Mouse (Mus musculus) hematopoietic stem cell, adult 5-6 weeks (primary cell): ENCODE measurements around the gene Akap12. TPM values are rescaled to one million over a fixed set of nuclear protein-coding genes. Genes with fewer than 3 reads are reported as not detected.
A peak's percentile ranks its signal among the peaks of the same experiment; 100 is the strongest.

Source experiments
- ATAC-seq, 2 experiments: fragments of 125-278 bp in 1 of 2; replicated peaks in 1 of 2; 2 replicates each; pipeline ENCODE4 v1.8.0; 2016 to 2017; ENCODE audit warnings: inconsistent platforms in 2 of 2, mild to moderate bottlenecking in 2 of 2, moderate number of reproducible peaks in 2 of 2, low read depth in 1 of 2, moderate TSS enrichment in 1 of 2; ENCODE audit not compliant: low FRiP score in 2 of 2, poor library complexity in 2 of 2, severe bottlenecking in 2 of 2, insufficient read depth in 1 of 2, low TSS enrichment in 1 of 2
- total RNA-seq: library from RNA; stranded (forward); fragments of 172-1452, 232-1000 nt; gene quantifications from 2 replicates; pipeline ENCODE4 v1.2.3, GENCODE M21; 2017

Gene Akap12
- total RNA-seq, 1 experiment from 2014 or later = 0.35 TPM

DNA sequence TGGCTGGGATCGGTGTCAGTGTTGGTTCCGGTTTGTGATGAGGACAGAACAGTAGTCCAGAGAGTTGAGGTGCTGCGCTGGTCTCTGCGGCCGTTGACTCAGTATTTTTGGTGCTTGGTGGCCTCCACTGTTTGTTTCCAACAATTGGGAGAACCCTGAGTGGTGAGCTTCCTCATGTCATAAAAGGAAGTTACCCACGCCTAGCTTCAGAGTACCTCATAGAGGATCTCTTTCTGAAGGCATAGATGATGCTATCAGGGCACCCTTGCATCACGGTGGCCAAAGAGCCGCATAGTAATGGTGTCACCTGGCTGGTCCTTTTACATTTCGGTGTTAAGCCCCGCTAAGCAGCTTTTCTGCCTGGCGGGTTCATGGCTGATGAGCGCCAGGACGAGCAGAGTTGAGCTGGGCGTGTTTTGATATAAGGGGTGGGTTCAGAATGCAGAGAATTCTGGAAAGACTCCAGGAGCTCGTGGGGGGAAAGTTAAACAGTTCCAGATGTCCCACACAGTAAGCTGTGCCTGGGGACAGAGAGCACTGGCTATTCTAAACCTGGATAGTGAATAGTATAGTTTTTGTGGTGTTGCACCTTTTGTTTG is 72.8 kb downstream of the Akap12 start:
- ATAC-seq = no peak

DNA sequence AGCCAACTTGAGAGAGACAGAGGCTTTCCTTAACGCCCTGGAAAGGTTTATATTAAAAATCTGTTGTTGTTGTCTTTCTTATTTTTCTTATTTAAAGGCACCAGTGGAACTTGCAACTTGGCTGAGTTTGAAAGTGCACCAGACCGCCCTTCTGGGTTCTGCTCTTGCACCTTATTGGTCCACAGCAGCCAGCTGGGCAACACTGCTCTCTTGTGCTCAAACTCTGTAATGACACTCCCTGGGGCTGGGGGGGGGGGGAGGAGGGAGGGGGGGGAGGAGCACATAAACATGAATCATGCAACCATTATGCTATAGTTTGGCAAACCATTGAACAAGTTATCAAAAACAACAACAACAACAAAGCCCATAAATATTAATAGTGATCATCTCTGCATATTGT is 75.2 kb downstream of the Akap12 start:
- peak; percentile 78 to 90; a peak in 3 of 4 replicates for ATAC-seq

DNA sequence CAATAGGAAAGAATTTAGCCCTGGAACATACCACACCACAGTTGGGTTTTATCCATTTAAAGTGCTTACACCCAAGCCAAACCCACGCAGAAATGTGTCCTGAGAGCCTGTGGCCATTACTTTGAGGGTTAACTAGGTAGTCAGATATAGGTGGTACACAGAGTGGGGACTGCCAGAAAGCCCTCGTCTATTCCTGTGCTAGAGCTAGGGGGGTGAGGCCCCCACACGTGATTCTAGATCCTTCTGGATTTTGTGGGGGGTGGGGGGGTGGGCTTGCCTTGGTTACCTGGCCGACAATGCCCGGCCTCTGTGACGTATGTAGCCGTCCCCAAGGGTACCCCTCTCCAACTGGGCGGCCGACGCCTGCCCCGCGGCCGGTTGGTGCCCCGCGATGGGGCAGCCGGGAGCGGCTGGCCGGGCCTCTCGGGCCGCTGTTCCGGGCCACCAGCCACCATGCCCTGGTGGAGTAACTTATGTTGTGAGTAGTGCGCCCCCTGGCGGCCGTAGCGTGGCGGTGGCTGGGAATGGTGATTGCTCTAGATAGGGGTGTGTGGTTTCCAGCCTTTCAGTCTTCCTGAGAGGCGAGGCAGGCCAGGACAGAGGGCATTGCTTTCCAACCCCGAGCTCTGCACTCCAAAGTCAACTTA is 80.4 kb downstream of the Akap12 start:
- peak; percentile 96 to 98 for ATAC-seq

DNA sequence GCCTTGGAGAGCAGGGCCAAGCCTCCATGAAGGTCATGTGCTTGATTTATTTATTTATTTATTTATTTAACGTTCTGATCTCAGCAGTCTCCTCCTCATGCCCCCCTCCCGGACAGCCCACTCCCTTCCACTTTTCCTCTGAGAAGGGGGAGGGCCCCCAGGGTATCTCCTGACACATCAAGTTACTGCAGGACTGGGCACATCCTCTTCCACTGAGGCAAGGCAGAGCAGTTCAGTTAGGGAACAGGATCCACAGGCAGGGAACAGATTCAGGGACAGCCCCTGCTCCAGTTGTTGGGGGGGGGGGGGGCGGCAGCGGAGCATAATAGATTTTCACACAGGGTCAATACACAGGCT is 80.9 kb downstream of the Akap12 start:
- ATAC-seq = peak in 1 of 2 experiments; percentile 25; a peak in 1 of 4 replicates

DNA sequence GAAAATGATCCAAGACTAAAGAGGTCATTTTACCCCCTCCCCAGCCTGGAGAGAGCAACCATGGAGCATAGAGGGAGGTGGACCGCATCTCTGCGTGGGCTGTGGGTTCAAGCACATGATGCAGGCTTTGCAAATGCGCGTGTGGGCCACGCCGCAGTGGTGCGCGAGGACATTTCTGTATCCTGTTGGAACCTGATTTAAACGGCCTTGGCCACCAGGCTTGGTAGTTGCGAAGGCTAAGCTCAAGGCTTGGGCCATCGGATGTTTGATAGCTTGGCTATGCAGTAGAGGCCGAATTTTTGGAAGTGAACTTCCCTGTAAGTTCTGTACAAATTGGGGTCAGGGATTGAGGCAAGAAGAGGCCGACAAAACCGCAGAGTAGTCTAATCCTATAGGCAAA is 81.4 kb downstream of the Akap12 start:
- ATAC-seq = no peak

DNA sequence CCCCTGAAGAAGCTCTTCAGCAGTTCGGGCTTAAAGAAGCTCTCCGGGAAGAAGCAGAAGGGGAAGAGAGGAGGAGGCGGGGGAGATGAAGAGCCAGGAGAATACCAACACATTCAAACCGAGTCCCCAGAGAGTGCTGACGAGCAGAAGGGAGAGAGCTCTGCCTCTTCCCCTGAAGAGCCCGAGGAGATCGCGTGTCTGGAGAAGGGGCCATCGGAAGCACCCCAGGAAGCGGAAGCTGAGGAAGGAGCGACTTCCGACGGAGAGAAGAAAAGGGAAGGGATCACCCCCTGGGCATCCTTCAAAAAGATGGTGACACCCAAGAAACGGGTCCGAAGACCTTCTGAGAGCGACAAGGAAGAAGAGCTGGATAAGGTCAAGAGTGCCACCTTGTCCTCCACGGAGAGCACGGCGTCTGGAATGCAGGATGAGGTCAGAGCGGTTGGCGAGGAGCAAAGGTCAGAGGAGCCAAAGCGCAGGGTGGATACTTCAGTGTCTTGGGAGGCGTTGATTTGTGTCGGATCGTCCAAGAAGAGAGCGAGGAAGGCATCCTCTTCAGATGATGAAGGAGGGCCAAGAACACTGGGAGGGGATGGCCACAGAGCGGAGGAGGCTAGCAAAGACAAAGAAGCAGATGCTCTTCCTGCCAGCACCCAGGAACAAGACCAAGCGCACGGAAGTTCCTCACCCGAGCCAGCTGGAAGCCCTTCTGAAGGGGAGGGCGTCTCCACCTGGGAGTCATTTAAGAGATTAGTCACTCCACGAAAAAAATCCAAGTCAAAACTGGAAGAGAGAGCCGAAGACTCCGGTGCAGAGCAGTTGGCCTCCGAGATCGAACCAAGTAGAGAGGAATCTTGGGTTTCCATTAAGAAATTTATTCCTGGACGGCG is 88.4 kb downstream of the Akap12 start:
- ATAC-seq = no peak

DNA sequence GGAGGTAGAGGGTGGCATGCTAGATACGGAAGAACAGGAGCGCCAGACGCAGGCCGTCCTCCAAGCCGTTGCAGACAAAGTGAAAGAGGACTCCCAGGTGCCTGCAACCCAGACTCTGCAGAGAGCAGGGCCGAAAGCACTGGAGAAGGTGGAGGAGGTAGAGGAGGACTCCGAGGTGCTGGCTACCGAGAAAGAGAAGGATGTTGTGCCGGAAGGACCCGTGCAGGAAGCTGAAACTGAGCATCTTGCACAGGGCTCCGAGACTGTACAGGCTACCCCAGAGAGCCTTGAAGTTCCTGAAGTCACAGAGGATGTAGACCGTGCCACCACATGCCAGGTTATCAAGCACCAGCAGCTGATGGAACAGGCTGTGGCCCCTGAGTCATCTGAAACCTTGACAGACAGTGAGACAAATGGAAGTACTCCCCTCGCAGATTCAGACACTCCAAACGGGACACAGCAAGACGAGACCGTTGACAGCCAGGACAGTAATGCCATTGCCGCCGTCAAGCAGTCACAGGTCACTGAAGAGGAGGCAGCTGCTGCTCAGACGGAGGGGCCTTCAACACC is 89.8 kb downstream of the Akap12 start:
- 0 out of 4 replicates have a peak, but pooled peaks have one; percentile 7 to 10 for ATAC-seq

DNA sequence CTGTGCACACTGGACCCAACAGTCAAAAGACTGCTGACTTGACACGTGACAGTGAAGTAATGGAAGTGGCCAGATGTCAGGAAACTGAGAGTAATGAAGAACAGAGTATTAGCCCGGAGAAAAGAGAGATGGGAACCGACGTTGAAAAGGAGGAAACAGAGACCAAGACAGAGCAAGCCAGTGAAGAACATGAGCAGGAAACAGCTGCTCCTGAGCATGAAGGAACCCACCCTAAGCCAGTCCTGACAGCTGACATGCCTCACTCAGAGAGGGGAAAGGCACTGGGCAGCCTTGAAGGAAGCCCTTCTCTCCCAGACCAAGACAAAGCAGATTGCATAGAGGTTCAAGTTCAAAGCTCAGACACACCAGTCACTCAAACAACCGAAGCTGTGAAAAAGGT is 90.5 kb downstream of the Akap12 start:
- ATAC-seq = peak; percentile 17 to 27; a peak in 1 of 4 replicates

DNA sequence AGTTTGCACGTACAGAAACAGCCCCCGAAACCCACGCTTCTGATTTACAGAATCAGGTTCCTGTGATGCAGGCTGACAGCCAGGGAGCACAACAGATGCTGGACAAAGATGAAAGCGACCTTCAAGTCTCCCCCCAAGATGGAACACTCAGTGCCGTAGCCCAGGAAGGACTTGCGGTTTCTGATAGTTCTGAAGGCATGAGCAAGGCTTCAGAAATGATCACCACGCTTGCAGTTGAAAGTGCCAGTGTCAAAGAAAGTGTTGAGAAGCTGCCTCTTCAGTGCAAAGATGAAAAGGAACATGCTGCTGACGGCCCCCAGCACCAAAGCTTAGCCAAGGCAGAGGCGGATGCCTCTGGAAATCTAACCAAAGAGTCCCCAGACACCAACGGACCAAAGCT is 91.3 kb downstream of the Akap12 start:
- no peak for ATAC-seq

DNA sequence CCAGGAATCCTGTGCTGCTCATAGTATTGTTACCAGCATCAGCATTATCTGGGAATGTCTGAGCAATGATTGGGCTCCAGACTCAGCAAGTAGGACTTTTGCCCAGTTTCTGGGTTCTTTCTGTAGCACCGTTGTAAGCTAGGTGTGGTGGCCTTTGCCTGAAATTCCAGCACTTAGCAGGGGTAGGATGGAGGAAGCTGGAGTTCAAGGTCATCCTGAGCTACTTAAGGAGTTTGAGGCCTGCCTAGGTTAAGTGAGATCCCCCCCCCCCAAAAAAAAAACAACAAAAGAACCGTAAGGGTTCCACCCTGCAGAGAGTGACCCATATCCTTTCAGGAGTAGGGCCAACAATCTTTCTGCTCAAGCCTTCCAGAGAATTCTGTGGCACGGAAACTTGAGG is 98.4 kb downstream of the Akap12 start:
- no peak for ATAC-seq

DNA sequence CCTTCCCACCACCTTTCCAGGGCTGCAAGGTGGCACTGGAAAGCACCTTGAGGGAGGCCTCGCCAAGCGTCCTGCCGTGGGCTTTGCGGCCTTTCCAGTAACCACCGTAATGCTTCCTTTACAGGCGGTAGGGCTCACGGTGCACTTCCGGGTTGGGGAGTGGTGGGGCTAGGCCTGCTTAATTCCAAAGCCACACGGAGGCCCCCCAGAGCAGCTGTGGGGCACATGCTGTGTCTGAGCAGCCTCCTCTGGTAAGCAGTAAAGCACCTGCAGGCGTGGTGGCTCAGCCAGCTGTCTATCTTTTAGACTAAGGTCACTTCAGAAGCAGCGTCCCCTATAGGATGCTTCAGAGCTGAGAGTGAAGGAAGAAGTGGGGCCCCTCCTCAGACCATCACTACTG is 103.9 kb downstream of the Akap12 start:
- ATAC-seq = no peak

DNA sequence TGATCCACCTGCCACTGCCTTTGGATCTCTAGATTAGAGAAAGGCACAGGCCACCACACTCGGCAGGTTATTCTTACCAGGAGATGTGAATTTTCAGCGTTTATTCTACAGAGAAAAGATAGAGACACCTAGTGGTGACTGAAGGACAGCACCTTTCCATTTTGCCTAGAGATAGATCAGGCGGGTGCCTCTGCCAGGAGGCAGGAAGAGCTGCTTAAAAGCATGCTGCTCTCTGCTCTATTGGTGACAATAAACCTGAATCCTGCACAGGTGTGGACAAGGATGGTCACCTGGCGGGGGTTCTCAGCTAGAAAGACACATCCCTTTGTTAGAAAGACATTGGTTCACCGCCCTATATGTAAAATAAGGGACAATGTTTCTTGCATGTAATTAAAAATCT is 105.8 kb downstream of the Akap12 start:
- ATAC-seq = peak; percentile 24 to 70; a peak in 2 of 4 replicates

DNA sequence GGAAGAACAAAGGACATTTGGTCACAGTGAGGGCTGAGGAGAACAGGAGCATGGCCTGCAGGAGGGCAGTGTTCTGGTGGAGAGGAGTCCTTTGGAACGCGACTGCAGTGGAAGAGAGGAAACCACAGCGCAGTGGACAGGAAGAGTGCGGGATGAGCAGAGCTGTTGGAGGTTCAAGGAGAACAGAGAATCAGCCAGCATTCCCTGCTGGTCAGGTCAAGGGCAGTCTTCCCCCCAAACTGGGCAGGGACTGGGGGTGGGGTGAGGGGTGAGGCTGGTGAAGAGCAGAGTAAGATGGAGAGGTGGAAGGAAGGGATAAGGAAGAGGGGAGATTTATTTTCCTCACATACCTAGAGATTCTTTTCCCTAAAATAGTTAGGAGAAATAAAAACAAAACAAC is 107.4 kb downstream of the Akap12 start:
- ATAC-seq = no peak

DNA sequence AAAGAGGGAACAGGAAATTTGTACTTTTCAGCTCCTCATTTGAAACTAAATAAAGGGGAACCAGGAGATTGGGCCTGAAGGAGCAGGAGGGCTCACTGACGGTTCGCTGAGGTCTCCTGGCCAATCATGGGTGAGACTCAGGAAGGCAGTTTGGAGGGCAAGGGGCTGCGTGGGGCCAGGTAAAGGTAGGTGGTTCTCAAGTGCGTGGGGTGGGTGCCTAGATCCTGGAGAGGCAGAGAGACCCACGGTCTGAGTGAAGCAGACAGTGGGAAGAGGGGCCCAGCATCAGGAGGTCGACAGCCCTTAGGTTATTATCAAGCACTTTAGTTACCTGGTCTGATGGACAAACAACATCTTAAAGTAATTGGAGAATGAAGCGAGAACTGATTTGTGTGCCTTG is 108.1 kb downstream of the Akap12 start:
- no peak for ATAC-seq

DNA sequence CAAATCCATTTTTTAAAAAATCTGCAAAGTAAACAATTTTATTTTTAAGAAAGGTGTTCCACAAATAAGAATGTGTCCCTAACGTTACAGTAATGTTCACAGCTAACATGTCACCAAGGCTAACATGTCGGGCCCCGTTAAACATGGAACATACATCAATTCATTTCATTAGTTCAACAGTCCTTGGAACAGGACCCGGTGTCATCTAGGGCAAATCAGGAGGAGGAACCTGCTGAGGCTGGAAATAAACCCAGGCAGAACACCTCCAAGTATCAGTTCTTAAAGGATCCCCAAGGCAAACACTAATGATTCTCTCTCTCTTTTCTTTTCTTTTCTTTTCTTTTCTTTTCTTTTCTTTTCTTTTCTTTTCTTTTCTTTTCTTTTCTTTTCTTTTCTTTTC is 108.6 kb downstream of the Akap12 start:
- no peak for ATAC-seq

DNA sequence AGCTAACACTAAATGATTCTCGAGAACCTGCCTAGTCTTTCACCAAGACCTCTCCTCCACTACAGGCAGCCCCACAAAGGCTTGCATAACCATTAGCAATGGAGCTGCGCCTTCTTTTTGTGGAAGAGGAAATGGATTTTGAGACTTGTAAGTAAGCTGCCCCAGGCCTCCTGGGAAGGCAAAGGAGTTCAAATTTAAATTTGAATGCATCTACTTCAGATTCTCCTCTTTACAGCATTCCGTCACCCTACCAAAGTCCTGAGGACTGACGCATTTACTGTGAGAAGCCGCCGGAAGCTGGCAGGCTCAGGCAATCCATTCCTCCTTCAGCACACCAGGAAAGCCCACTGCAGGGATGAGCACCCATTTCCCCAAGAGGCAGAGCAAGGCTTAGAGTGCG is 109.1 kb downstream of the Akap12 start:
- no peak for ATAC-seq

DNA sequence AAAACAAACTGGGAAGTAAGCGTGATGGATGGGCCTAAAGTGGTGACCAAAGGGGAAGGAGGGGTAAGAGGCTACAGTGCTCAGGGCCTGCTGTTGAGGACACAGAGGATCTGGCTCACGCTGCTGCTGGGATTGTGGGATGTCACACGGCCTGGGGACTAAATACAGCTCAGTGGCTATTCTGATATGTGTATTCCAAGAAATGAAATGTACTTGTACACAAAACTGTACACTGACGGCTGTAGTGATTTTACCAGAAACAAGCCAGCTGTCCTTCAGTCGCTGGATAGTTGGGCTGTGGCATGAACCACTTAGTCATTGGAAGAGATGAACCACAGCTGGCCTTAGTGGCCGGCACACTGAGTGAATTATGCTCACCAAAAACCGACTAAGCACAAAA is 110.3 kb downstream of the Akap12 start:
- ATAC-seq = no peak

DNA sequence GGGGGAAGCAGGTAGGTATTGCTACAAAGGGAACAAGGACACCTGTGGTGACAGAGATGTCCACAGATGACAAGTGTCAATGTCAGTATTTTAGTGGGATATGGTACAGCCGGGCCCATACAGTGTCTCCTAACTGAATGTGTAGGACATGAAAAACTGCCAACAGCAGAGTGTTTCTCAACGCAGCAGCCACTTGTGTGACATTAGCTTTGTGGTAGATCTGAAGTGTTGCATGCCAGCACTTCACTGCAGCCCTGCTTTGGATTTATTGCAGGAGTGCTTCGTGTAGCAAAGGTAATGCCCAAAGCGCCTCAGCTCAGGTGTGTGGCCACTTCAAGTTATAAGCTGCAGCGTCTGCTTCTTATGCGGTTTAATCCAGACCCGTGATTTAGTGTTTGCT is 110.8 kb downstream of the Akap12 start:
- no peak for ATAC-seq
